Mouse (Mus musculus) kidney, adult 18-20 months (tissue): ENCODE results near the gene Vamp2.
A peak's percentile ranks its signal among the peaks of the same experiment; 100 is the strongest.

Experiments
- DNase-seq: peaks from one replicate; pipeline ENCODE4 v3.0.0; 2021

Vamp2 gene

DNA sequence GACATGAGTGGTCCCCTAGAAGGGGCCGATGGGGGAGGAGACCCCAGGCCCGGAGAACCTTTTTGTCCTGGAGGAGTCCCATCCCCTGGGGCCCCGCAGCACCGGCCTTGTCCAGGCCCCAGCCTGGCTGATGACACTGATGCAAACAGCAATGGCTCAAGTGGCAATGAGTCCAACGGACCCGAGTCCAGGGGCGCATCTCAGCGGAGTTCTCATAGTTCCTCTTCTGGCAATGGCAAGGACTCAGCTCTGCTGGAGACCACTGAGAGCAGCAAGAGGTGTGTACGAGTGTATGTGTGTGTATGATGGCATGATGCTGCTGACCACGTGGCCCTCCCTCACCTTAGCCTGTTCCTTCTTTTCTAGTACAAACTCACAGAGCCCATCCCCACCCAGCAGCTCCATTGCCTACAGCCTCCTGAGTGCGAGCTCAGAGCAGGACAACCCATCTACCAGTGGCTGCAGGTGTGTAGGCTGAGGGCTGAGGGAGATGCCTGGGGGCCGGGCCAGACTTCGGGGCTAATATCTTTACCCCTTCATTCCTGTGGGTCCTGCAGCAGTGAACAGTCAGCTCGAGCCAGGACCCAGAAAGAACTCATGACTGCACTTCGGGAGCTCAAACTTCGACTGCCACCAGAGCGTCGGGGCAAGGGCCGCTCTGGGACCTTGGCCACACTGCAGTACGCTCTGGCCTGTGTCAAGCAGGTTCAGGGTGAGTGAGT lies 12.5 kb downstream of the Vamp2 start:
- no peak for DNase-seq

DNA sequence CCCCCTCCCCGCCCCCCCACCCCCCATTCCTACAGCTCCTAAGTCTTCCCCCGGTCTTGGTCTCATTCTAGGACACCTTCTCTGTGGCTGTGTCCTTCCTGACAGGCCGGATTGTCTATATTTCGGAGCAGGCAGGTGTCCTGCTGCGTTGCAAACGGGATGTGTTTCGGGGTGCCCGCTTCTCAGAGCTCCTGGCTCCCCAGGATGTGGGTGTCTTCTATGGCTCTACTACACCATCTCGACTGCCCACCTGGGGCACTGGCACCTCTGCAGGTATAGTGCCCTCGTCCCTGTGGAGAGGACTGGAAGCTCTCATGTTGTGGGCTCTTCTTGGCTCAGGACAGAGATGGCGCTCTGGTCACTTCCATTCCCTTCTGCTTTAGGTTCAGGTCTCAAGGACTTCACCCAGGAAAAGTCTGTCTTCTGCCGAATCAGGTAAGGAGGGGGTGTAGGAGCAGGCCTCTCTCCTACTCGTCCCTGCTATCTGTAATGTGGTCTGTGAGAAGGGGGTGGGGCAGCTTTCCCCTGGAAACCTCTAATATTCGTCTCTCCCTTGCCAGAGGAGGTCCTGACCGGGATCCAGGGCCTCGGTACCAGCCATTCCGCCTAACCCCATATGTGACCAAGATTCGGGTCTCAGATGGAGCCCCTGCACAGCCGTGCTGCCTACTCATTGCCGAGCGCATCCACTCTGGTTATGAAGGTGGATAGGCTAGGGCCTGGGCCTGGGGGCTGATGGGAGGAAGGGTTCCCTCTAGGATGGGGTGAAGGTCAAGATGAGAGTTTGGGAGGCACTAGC lies 13.5 kb downstream of the Vamp2 start:
- no peak for DNase-seq

DNA sequence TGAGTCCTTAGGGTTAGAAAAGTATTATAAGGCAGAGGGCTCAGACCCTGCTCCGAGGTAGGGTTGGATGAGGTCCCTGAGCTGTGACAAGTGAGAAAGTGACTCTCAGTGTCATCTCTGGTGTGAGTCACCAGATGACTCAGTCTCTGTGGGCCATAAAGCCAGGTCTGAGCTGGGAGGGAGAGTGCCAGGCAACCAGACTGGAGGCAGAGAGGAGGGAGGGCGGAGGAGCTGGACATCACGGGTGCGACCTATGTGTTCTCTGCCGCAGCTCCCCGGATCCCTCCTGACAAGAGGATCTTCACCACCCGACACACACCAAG lies 14.1 kb downstream of the Vamp2 start:
- no peak for DNase-seq

DNA sequence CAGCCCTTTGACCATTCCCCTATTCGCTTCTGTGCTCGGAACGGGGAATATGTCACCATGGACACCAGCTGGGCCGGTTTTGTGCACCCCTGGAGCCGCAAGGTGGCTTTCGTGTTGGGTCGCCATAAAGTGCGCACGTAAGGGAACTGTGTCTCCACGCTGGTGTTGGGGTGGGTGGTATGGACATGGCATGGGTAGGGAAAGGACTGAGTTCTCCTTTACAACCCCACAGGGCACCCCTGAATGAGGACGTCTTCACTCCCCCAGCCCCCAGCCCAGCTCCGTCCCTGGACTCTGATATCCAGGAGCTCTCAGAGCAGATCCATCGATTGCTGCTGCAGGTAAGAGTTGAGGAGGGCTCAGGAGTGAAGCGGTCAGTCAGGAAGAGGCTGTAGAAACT lies 14.8 kb downstream of the Vamp2 start:
- DNase-seq: no peak

DNA sequence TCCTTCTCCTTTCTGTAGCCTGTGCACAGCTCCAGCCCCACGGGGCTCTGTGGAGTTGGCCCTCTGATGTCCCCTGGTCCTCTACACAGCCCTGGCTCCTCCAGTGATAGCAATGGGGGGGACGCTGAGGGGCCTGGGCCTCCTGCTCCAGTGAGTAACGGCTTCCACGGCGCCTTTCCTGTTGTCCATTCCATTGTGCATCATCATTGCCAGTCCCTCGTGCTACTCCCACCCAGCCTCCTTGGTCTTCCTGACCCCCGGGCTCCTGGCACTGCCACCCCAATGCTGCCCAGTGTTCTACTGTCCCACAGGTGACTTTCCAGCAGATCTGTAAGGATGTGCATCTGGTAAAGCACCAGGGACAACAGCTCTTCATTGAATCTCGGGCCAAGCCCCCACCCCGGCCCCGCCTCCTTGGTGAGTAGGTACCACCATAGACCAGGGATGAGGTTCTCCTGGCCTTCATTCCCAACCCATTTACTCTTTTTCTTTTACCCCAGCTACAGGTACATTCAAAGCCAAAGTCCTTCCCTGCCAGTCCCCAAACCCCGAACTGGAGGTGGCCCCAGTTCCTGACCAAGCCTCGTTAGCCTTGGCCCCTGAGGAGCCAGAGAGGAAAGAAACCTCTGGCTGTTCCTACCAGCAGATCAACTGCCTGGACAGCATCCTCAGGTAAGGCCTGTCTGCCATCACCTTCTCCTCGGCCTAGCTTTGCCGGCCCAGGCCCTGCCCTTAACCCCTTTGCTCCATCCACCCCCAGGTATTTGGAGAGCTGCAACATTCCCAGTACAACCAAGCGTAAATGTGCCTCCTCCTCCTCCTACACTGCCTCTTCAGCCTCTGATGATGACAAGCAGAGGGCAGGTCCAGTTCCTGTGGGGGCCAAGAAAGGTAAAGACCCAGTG lies 15.5 kb downstream of the Vamp2 start:
- DNase-seq: no peak

DNA sequence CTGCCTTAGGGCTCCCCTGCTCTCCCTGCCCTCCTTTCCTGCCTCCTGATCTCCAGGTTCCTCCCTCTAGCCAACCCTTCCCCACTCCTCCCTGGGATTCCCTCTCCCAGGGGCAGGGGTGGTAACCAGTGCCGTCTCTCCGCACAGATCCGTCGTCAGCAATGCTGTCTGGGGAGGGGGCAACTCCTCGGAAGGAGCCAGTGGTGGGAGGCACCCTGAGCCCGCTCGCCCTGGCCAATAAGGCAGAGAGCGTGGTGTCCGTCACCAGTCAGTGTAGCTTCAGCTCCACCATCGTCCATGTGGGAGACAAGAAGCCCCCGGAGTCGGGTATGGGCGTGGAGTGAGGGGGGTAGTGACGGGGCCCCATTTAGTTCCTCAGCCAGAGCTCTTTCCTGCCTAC lies 16.2 kb downstream of the Vamp2 start:
- no peak for DNase-seq

DNA sequence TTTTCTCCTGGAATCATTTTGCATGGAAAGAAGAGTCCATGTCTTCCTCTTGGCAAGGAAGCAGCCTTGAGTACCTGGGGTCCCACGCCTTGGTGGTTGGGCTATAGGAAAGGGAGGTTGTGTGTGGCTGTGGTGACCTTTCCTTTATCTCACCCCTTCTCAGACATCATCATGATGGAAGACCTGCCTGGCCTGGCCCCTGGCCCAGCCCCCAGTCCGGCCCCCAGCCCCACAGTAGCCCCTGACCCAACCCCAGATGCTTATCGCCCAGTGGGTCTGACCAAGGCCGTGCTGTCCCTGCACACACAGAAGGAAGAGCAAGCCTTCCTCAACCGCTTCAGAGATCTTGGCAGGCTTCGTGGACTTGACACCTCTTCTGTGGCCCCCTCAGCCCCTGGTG lies 16.9 kb downstream of the Vamp2 start:
- DNase-seq: no peak

DNA sequence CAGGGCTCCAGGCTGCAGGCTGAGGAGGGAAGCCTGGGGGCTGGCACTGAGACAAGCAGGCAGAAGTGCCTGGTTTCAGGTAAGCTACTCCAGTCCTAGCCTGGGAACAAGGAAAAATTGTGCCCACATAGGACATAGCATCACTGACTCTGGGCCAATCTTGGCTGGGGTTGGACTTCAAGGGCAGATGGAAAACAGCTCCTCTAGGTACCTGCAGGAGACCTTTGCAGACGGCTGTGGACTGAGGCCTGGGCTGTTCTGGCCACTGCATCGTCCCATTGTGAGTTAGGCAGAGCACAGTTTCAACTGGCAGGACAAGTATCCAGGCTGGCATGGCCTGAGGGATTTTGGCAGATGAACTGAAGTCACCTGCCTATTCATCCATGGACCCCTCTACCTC lies 17.5 kb downstream of the Vamp2 start:
- DNase-seq: no peak

DNA sequence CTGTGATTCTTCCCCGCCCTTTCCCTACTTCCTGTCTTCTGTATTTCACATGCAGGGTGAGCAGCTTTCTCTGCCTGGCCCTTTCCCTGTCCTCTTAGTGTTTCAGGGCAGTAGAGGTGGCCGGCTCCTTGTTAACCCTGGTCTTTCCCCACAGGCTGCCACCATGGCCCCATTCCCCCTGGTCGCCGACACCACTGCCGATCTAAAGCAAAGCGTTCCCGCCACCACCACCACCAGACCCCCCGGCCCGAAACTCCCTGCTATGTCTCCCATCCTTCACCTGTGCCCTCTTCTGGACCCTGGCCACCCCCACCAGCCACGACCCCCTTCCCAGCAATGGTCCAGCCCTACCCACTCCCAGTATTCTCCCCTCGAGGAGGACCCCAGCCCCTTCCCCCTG lies 18.0 kb downstream of the Vamp2 start:
- DNase-seq: no peak

DNA sequence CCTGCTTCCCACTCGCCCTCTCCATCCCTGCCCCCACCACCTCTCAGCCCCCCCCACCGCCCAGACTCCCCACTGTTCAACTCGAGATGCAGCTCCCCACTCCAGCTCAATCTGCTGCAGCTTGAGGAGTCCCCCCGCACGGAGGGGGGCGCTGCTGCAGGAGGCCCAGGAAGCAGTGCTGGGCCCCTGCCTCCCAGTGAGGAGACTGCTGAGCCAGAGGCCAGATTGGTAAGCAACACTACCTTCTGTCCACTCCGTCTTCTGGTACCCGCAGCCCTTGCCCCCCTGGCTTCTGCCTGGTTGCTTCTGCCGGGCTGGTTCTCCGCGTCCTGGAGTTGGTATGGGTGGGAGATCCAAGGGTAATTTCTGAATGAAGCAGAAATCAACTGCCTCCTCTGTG lies 18.6 kb downstream of the Vamp2 start:
- no peak for DNase-seq

DNA sequence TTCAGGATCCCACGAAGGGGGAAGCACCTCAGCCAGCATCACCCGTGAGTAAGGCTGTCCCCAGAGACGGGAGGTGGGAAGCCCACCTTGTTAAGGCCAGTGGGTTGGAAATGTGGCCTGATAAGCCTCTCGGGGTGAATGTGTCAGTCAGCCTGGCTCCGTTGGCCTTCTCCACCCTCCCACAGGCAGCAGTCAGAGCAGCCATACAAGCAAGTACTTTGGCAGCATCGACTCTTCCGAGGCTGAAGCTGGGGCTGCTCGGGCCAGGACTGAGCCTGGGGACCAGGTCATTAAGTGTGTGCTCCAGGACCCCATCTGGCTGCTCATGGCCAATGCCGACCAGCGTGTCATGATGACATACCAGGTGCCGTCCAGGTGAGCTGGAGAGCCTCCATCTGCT lies 19.4 kb downstream of the Vamp2 start:
- no peak for DNase-seq

DNA sequence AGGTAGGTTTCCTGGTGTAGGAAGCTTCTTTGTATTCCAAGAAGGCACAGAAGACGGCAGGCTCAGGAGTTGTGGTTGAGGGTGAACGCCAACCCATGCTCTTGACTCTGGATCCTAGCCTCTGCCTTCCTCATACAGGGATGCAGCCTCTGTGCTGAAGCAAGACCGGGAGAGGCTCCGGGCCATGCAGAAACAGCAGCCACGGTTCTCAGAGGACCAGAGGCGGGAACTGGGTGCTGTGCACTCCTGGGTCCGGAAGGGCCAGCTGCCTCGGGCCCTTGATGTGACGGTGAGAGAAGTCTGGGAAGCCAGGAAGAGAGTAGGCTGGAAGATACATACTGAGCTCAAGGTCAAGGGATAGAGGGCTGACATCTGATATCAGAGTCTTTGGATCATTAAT lies 19.9 kb downstream of the Vamp2 start:
- DNase-seq: no peak

DNA sequence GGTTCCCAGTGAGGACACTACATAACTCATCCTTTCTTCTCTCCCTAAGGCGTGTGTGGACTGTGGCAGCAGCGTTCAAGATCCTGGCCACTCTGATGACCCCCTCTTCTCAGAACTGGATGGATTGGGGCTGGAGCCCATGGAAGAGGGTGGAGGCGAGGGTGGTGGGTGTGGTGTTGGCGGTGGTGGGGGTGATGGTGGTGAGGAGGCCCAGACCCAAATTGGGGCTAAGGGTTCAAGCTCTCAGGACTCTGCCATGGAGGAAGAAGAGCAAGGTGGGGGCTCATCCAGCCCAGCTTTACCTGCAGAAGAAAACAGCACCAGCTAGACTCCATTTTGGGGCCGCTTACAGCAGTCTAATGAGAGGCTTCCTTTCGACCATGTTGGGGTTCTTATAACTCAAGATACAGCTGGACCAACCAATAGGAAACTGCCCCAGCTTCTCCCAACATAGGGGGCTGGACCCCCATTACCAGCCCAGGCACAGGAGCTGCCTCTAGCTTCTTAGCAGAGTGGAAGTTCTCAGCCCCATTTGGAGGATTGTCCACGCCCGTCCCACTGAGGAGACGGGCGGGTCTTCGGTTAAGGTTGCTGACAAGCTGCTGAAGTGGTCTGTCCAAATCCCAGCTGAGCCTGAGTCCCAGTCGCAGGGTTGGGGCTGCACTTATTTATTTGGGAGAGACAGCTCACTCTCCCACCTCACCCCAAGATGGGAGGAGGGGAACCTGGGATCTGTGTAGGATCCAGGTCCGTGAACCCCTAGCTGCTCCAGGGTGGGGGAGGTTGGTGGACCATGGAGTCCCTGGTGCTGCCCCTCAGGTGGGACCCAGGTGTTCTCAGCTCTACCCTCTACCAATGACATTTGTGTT lies 21.0 kb downstream of the Vamp2 start:
- DNase-seq: no peak

DNA sequence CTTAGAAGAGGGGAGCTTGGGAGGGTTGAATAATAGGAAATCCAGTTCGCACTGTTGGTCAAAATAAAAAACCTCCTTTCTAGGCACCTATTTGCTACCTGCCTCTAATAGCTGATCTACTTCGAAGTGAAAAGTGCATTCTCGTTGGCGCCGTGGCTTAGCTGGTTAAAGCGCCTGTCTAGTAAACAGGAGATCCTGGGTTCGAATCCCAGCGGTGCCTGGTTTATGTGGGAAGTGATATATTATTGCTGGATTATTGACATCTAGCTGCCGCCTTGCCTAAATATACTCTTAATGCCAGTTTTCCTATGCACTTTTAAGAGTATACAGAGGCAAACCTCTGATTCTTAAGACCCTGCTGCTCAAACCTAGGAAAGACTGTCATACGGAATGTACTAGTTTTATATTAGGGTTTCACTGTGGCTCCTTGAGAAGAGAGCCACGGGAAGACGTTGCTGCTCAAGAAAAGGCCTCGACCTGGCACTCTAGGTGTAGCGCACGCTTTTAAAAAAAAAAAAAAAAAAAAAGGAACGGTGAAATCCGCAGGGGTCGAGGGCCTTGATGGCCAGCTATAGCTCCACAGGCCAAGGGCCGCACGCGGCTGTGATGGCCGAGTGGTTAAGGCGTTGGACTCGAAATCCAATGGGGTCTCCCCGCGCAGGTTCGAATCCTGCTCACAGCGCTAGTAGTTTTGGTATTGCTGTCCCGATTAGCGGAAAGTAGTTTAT lies 22.2 kb downstream of the Vamp2 start:
- DNase-seq: peak; percentile 94

DNA sequence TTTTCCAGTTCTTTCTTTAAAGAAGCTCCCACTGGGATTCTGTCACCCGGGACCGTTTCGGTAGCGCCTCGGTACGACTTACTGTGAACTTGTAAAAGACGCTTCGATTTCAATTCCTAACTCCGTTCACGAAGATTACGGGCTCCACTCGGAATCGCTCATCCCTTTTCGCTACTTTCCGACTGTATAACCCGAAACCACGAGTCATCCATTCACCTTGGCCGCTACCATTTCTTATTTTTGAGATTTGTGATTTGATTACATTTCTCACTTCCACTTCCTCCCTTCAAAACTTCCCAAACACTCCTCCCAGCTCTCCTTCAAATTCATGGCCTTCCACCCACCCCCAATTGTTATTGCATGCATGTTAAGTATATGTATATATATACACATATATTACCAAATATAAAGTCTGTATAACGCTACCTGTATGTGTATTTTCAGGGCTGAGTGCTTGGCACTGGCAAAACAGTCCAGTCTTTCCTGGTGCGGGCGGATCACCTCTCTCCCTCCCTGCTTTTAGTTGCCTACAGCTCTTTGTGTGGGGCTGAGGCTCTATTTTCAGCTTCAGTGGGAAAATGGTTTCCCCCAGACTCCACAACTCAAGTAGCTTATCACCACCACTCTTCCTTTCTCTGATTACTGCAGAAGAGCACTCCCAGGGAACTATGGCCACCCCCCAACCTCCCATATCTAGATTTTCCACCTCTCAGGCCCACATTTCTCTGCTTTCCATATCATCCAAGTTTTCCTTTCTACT lies 22.9 kb downstream of the Vamp2 start:
- no peak for DNase-seq

DNA sequence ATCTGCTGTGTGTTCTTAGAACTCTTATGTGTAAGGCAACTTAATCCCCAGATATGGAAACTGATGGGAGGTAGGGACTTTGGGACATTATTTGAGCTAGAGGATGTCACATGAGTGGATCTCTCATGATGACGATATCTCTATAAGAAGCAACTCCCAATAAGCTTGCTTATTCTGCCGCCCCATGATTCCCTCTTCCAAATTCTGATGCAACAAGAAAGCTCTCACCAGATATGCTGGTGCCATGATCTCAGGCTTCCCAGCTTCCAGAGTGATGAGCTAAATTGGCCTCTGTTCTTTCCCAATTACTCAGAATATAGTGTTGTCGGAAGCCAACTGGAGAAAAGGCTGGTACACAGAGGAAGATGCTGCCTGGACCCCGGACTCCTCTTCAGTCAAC lies 23.6 kb downstream of the Vamp2 start:
- DNase-seq: no peak

DNA sequence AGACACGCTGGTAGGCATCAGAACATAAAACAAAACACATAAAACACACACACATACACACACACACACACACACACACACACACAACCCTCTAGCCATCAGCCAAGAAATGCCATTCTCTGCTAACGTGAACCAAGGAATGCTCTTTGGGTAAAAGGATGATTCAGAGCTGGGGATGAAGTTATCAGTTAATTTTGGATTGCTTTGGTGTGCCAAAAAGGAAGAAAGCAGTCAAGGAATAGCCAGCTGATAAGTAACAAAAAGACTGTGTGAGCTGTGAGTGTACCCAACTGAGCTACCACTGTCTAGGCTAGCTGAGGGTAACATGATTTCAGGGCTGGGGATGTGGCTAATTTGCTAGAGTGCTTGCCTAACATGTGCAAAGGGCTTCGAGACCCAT lies 25.7 kb downstream of the Vamp2 start:
- no peak for DNase-seq

DNA sequence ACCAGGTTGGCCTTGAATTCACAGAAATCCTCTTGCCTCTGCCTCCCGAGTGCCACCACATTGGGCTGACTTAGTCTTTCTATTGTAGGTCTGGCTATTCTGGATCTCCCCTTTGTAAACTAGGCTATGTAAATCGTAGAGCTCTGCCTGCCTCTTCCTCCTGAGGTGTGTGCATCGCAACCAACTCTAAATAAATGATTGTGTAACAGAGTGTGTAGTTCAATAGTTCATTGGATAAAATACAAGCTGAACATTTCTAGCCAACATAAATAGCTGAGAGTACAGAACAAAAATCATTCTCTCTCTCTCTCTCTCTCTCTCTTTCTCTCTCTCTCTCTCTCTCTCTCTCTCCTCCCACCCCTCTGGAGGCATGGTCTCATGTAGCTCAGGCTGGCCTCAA lies 26.3 kb downstream of the Vamp2 start:
- DNase-seq: no peak

DNA sequence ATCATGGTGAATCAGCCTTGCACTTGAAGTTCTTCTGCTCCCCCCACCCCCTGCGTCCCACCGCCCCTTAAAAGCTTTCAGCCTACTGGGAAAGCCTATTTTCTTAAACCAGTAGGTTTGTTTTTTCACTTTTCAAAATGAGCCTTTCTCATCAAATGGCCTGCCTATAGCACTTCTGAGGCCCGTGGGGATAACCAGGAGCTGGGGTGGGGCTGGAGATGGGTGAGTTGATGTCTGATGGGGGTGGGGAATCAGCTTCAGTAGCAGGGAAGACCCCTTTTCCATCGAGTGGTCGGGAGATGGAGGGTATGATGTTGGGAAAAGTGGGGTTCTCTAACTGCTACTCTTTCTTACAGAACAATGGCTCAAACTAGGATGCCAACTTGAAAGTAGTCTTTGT lies 28.6 kb downstream of the Vamp2 start:
- no peak for DNase-seq

DNA sequence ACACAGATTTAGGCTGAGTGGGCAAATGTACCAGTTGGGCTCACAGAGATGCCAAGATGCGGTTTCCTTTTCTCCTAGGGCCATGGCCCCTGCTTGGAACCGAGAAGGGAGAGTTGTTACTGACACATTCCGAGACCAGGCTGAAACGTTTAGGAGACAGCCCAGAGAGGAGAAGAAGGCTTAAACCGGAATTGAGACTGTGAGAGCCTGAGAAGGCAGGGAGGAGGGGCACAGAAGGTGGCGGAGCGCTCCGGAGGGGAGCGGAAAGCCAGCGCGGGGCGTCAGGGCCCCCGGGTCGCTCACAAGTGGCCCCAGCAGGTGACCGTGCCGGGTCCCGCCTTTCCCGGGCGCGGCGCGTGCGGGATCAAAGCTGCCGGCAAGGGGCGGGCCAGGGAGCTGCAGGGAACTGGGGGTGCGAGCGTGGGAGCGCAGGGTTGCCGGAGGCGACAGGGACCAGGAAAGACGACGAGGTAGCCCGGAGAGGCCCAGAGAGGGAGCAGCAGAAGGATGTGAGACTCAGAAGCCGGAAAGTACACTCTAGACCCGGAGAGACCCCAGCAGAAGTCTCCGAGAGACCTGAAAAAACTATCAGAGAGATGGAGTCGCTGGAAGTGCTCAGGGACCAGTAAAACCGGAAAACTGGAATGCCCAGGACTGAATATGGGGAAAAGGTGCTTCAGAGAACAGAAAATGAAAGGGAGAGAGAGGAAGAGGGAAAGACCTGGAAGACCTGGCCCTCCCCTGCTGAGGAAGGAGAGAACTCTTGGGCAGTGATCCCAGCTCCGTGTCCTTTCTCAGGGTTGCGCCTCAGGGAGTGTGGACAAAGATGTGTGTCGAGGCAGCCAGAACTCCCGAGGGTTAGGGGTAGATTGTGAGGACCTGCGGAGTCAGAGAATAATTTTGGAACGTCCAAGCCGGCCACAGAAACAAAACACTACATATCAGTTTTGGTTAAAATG lies 29.7 kb downstream of the Vamp2 start:
- peak; percentile 76 for DNase-seq
